Mouse (Mus musculus): ENCODE measurements around the gene Ddx60.

DNA sequence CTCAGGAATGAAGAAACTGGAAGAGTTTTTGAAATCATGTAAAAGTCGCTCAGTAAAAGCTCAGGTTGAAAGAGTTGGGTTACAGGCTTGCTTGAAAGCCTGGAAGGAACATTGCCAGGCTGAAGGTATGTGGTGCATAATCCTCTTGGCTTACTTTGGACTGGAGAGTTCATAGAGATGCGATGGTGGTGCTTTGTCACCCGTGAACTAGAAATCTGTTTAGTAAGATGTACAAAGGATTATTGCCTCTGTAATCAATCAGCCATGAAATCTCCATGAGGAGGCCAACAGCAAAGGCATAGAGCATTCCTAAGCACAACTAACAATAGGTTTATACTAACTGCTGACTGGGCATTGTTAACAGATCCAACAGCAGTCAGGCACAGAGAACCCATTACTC, 41.7 kb downstream of the Ddx60 start:
- TF ChIP-seq POLR2A (IDR thresholded peaks at IDR 0.05; ENCODE audit: control insufficient read depth, low read depth, low read length) (no peak), CTCF (IDR thresholded peaks at IDR 0.05; ENCODE audit: control insufficient read depth, insufficient read depth, insufficient replicate concordance, low read depth, low read length) (no peak)
